Mouse (Mus musculus): ENCODE data around the gene Itga9.

DNA sequence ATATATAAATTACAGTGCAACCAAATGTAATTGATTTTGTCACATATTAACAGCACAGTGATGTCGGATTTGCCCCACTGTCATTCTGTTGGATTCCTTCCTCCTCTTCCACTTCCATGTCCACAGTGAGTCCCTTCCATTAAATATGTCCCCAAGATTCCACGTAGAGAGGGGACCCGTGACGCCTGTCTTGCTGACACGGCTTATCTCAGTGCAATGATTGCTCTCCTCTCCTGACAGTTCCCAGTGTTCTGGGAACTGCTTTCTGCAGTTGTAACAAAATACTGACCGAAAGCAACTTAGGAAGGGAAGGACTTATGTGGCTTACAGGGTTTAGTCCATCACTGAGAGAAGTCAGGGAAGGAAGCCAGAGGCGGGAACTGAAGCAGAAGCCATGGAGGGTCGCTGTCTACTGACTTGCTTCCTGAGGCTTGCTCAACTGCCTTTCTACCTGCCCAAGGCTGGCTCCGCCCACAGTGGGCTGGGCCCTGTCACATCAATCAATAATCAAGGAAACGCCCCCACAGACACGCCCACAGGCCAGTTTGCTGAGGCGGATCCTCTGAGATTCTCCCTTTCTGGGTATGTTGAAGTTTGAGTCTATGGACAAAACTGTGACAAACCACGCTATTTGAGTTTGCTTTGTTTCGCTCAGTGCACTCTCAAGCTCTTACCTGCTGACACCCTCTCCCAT is 99.0 kb downstream of the Itga9 start:
- no peak for TF ChIP-seq POLR2A (IDR thresholded peaks at IDR 0.05; ENCODE audit: control insufficient read depth, extremely low read depth, insufficient read depth, low read length, poor library complexity)
- TF ChIP-seq CTCF (IDR thresholded peaks at IDR 0.05; ENCODE audit: borderline replicate concordance, control insufficient read depth, extremely low read depth, insufficient read depth, low read length, poor library complexity) = no peak

All from thymus, adult 2 months (tissue).